Mouse (Mus musculus) limb, embryonic 15.5 days (tissue): ENCODE measurements around the gene Ccna2. TPM values are rescaled to one million over a fixed set of nuclear protein-coding genes. Genes with fewer than 3 reads are reported as not detected.

Experiments used
- ATAC-seq: fragments of 200-750 bp; cut with Nextera tagmentation; 2 replicates; pipeline ENCODE4 v1.8.0; 2017; ENCODE audit warnings: low read depth, moderate TSS enrichment; ENCODE audit not compliant: insufficient number of reproducible peaks, low FRiP score, low TSS enrichment
- H3K27ac ChIP-seq: fragments of 300-500 bp; sonication (generic); 2 replicates; pipeline ENCODE4 v1.5.1; 2015; ENCODE audit warnings: moderate library complexity, mild to moderate bottlenecking, inconsistent platforms
- H3K27me3 ChIP-seq: fragments of 300-500 bp; sonication (generic); 2 replicates; pipeline ENCODE4 v1.6.1; 2015; ENCODE audit warnings: inconsistent platforms
- H3K36me3 ChIP-seq: fragments of 300-500 bp; sonication (generic); 2 replicates; pipeline ENCODE4 v1.6.1; 2015; ENCODE audit warnings: inconsistent platforms
- H3K4me1 ChIP-seq: fragments of 300-500 bp; sonication (generic); 2 replicates; pipeline ENCODE4 v1.6.1; 2015; ENCODE audit warnings: inconsistent platforms
- H3K4me2 ChIP-seq: fragments of 300-500 bp; sonication (generic); 2 replicates; pipeline ENCODE4 v1.6.1; 2015; ENCODE audit warnings: mild to moderate bottlenecking, inconsistent platforms
- H3K4me3 ChIP-seq: fragments of 300-500 bp; sonication (generic); 2 replicates; pipeline ENCODE4 v1.5.1; 2015; ENCODE audit warnings: mild to moderate bottlenecking, inconsistent platforms
- H3K9ac ChIP-seq: fragments of 300-500 bp; sonication (generic); 2 replicates; pipeline ENCODE4 v1.6.1; 2015; ENCODE audit warnings: inconsistent platforms
- H3K9me3 ChIP-seq: fragments of 300-500 bp; sonication (generic); 2 replicates; pipeline ENCODE4 v1.6.1; 2016; ENCODE audit warnings: inconsistent platforms
- WGBS: fragments of 180-500 bp; shearing (Covaris S2); methylation state at CpG from one replicate; pipeline ENCODE4 v1.1.7; 2015; 5-methylcytosine and 5-hydroxymethylcytosine counted together
- polyA plus RNA-seq: library from polyadenylated mRNA; unstranded; fragments of >200 nt; fragmentation: Nextera tagmentation; extraction: Ambion mirVana; gene quantifications from 2 replicates; pipeline ENCODE4 v1.2.1, GENCODE M21; 2015

The Ccna2 gene
- polyA plus RNA-seq, 1 experiment from 2014 or later: 130 TPM

- no peaks in the 10 kb centered on the region for H3K27me3 ChIP-seq
- no peak overlapping the region for H3K4me2 ChIP-seq
- H3K4me1 ChIP-seq: no peaks in the 10 kb centered on the region
- H3K9ac ChIP-seq: no peak overlapping the region
- no peaks in the 10 kb centered on the region for H3K9me3 ChIP-seq
- H3K36me3 ChIP-seq: peaks cover 83% of the 10 kb centered on the region
- ATAC-seq: no peak
- no peak overlapping the region for H3K4me3 ChIP-seq
- WGBS: 79% methylated on average over 4 of the region's 4 CpGs
- no peak overlapping the region for H3K27ac ChIP-seq
Observed at GRCm38 (mm10) chr3:36559606-36560005, 12.3 kb downstream of the Ccna2 start.

GRCm38 (mm10) chr3:36557601-36558000 is 14.3 kb downstream of the Ccna2 start:
- Histone ChIP-seq H3K27me3 (no peaks in the 10 kb centered on the region), H3K9ac (no peak overlapping the region), H3K4me2 (no peak overlapping the region), H3K4me1 (no peaks in the 10 kb centered on the region), H3K4me3 (no peak overlapping the region), H3K36me3 (peaks cover 72% of the 10 kb centered on the region), H3K27ac (no peak overlapping the region), H3K9me3 (no peaks in the 10 kb centered on the region)
- ATAC-seq: no peak
- WGBS: 100% methylated on average over 1 of the region's 1 CpGs

- Histone ChIP-seq H3K9ac (peak within 1 kb of the TSS; percentile 67), H3K36me3 (peaks cover 31% of the 10 kb centered on the region), H3K27me3 (no peaks in the 10 kb centered on the region), H3K27ac (peak within 1 kb of the TSS; percentile 64), H3K4me2 (peak within 1 kb of the TSS; percentile 76), H3K4me3 (peak within 1 kb of the TSS; percentile 80), H3K9me3 (no peaks in the 10 kb centered on the region), H3K4me1 (peaks cover 9% of the 10 kb centered on the region; the same call in 1 of the 2 replicates)
- WGBS: under 1% methylated on average over 39 of the region's 39 CpGs
- peak; percentile 89 for ATAC-seq
Observed at GRCm38 (mm10) chr3:36552406-36553047, 19.4 kb downstream of the Ccna2 start, which contains the start of gene Exosc9. TSS of gene Exosc9 (plus strand) at chr3:36552606.

GRCm38 (mm10) chr3:36551851-36552384 is 20.0 kb downstream of the Ccna2 start:
- 0 out of 2 replicates have a peak, but pooled peaks have one; percentile 30 for ATAC-seq
- Histone ChIP-seq H3K4me3 (peak overlapping the region; percentile 80), H3K27ac (peak overlapping the region; percentile 64)

GRCm38 (mm10) chr3:36551343-36551742 is 20.6 kb downstream of the Ccna2 start:
- ATAC-seq: peak; percentile 56; the same call in 1 of the 2 replicates
- no peaks in the 10 kb centered on the region for H3K27me3 ChIP-seq
- 50% methylated on average over 9 of the region's 9 CpGs for WGBS
- H3K9me3 ChIP-seq: no peaks in the 10 kb centered on the region
- 0 out of 2 replicates have a peak overlapping the region, but pooled peaks have one; percentile 80 for H3K4me3 ChIP-seq
- H3K9ac ChIP-seq: no peak overlapping the region
- H3K27ac ChIP-seq: no peak overlapping the region; the same call in 1 of the 2 replicates
- H3K4me2 ChIP-seq: peak overlapping the region; percentile 76; the same call in 1 of the 2 replicates
- peaks cover 23% of the 10 kb centered on the region for H3K36me3 ChIP-seq
- H3K4me1 ChIP-seq: peaks cover 9% of the 10 kb centered on the region; the same call in 1 of the 2 replicates

More at GRCm38 (mm10) chr3:36551851-36552384, 20.0 kb downstream of the Ccna2 start:
- H3K9me3 ChIP-seq: no peaks in the 10 kb centered on the region
- H3K4me2 ChIP-seq: peak overlapping the region; percentile 76
- no peaks in the 10 kb centered on the region for H3K27me3 ChIP-seq
- H3K9ac ChIP-seq: peak overlapping the region; percentile 67; the same call in 1 of the 2 replicates
- peaks cover 25% of the 10 kb centered on the region for H3K36me3 ChIP-seq
- WGBS: 15% methylated on average over 12 of the region's 12 CpGs
- peaks cover 9% of the 10 kb centered on the region; the same call in 1 of the 2 replicates for H3K4me1 ChIP-seq

- Histone ChIP-seq H3K36me3 (no peaks in the 10 kb centered on the region), H3K9ac (no peak overlapping the region), H3K4me3 (no peak overlapping the region), H3K27ac (no peak overlapping the region), H3K27me3 (no peaks in the 10 kb centered on the region), H3K4me1 (no peaks in the 10 kb centered on the region), H3K9me3 (no peaks in the 10 kb centered on the region), H3K4me2 (no peak overlapping the region)
- whole genome bisulfite sequencing: 75% methylated on average over 3 of the region's 3 CpGs
- ATAC-seq: no peak
Observed at GRCm38 (mm10) chr3:36544961-36545360, 27.0 kb downstream of the Ccna2 start.

- H3K4me2 ChIP-seq: no peak overlapping the region
- H3K27me3 ChIP-seq: no peaks in the 10 kb centered on the region
- H3K9ac ChIP-seq: no peak overlapping the region
- ATAC-seq: no peak
- no peak overlapping the region for H3K27ac ChIP-seq
- no peaks in the 10 kb centered on the region for H3K4me1 ChIP-seq
- WGBS: 83% methylated on average over 2 of the region's 2 CpGs
- H3K4me3 ChIP-seq: no peak overlapping the region
- no peaks in the 10 kb centered on the region for H3K36me3 ChIP-seq
- no peaks in the 10 kb centered on the region for H3K9me3 ChIP-seq
Observed at GRCm38 (mm10) chr3:36541399-36541798, 30.6 kb downstream of the Ccna2 start.

GRCm38 (mm10) chr3:36540756-36541155 is 31.2 kb downstream of the Ccna2 start:
- Histone ChIP-seq H3K4me3 (no peak overlapping the region), H3K4me2 (no peak overlapping the region), H3K27me3 (no peaks in the 10 kb centered on the region), H3K36me3 (no peaks in the 10 kb centered on the region), H3K9ac (no peak overlapping the region), H3K4me1 (no peaks in the 10 kb centered on the region), H3K9me3 (no peaks in the 10 kb centered on the region), H3K27ac (no peak overlapping the region)
- ATAC-seq: no peak
- 56% methylated on average over 2 of the region's 2 CpGs for WGBS

GRCm38 (mm10) chr3:36537701-36538470 is 34.1 kb downstream of the Ccna2 start:
- no peak overlapping the region for H3K27ac ChIP-seq
- WGBS: 83% methylated on average over 4 of the region's 4 CpGs
- no peaks in the 10 kb centered on the region for H3K27me3 ChIP-seq
- no peaks in the 10 kb centered on the region for H3K36me3 ChIP-seq
- no peak overlapping the region for H3K4me2 ChIP-seq
- H3K9ac ChIP-seq: no peak overlapping the region
- H3K9me3 ChIP-seq: no peaks in the 10 kb centered on the region
- no peak overlapping the region for H3K4me3 ChIP-seq
- no peak for ATAC-seq
- no peaks in the 10 kb centered on the region for H3K4me1 ChIP-seq

- no peak overlapping the region for H3K27ac ChIP-seq
- no peak for ATAC-seq
- no peaks in the 10 kb centered on the region; the same call in 1 of the 2 replicates for H3K27me3 ChIP-seq
- WGBS: 81% methylated on average over 12 of the region's 12 CpGs
- H3K4me1 ChIP-seq: peaks cover 4% of the 10 kb centered on the region; the same call in 1 of the 2 replicates
- no peak overlapping the region for H3K4me3 ChIP-seq
- no peaks in the 10 kb centered on the region for H3K36me3 ChIP-seq
- no peak overlapping the region for H3K9ac ChIP-seq
- H3K4me2 ChIP-seq: no peak overlapping the region
- H3K9me3 ChIP-seq: no peaks in the 10 kb centered on the region
Observed at GRCm38 (mm10) chr3:36536041-36536440, 35.9 kb downstream of the Ccna2 start.

GRCm38 (mm10) chr3:36533201-36533672 is 38.7 kb downstream of the Ccna2 start:
- Histone ChIP-seq H3K27ac (no peak overlapping the region), H3K36me3 (no peaks in the 10 kb centered on the region), H3K9ac (no peak overlapping the region), H3K4me1 (peaks cover 4% of the 10 kb centered on the region; the same call in 1 of the 2 replicates), H3K27me3 (peaks cover 10% of the 10 kb centered on the region; the same call in 1 of the 2 replicates), H3K4me3 (no peak overlapping the region), H3K4me2 (no peak overlapping the region), H3K9me3 (no peaks in the 10 kb centered on the region)
- no peak for ATAC-seq
- 6% methylated on average over 1 of the region's 1 CpGs for WGBS
